Mouse (Mus musculus): ENCODE results near the gene Ogfod2.

DNA sequence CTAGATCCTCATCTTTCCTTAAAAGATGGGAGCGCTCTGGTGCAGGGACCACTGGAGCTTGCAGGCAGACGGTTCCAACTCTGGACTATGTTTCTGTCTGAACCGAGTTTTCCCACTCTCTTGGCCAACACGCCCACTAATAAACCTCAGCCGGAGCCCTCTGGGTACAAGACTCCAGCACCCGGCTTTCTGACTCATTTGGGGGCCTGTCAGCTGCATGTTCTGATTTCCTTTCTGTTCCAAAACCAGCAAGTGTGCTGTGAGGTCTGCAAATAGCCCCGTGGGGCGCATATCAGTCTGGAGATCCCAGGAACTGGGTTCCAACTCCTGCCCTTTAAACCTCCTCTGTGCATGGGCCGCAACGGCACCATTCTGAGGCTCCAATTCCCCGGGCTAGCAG is 51.3 kb downstream of the Ogfod2 start:
- no peak for TF ChIP-seq CTCF (IDR thresholded peaks at IDR 0.05; ENCODE audit: low read depth)
- TF ChIP-seq EP300 (IDR thresholded peaks at IDR 0.05; ENCODE audit: low read depth): no peak
